Mouse (Mus musculus) natural killer cell, adult 2 months (primary cell): ENCODE measurements around the gene Cyp3a16.
"Not testable (repeated sequence)": the region's sequence is repeated elsewhere in the genome, so short reads cannot be mapped to it uniquely, and the experiment has no call there.

Source experiments
- DNase-seq, 2 experiments: peaks; one replicate each; pipeline ENCODE4 v3.0.0; 2022; ENCODE audit warnings: low spot score in 2 of 2

Gene Cyp3a16

DNA sequence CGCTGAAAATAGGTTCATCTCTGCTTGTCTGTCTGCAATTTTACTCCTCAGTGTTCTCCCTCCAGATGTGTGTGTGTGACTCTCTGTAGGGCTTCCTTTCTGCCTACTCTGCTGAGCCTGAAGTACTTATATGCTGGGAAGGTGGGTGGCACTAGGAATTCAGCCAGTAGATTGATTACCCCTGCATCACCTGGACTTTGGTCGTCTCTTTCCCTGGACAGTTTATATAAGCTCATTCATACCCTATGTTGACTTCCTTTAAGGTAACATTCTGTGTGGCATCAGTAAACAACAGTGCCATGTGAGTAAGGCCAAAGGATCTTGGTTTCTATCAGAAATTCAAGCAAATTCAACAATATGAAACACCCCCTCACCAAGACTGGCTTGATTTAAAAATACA is at the start of gene Cyp3a16:
Gene Cyp3a16, minus strand, starts transcription at position 101 of the 400 bp plus-strand sequence.
- DNase-seq: not testable (repeated sequence)

DNA sequence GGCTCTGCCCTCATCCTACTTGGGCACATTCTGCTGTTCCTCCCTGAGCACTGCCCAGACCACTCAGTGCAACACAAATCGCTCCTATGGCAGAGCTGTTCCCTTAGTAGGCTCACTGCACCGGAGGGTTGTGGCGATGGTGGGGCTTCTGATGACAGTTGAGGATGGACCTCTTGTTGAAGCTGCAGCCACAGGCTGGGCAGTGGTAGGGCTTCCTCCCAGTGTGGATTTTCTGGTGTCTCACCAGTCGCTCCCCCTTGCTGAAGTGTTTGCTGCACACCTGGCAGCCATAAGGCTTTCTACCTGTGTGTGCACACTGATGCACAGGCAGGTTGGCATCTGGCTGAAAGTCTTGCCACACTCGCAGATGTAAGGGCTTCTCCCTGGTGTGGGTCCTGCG is 20.8 kb upstream of the Cyp3a16 start:
- DNase-seq: no peak

DNA sequence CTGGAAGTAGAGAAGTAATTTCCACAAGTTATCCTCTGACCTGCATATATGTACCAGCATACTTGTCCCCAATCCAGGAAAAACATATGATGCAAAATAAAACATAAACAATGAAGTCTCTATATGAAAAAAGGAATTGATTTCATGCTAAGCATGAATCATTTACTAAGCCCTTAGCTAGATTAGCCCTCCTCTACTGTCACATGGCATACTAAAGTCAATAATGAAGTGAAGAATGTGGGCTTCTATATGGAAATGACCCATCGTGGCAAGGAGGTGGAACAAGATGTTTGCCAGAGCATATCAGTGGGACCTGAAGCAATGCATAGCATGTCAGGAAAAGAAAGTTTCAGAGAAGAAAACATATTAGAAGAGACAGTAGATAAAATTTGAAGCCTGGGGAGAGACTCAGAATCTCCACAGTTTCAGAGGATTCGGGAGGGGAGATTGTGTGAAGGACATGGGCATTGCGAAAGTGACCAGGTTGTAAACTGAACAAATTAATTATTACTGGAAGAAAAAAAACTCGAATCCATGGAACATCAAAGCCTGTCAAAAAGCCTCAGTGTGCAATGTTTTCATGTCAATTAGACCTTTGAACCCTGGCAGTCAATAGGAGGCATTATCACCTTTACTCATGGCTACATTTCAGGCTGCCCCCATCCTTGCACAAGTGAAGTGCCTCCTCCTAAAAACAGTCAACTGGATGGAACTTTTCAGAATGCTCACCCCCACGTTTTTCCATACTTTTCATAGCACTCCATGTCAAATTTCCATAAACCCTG is 5.0 kb downstream of the Cyp3a16 start:
- DNase-seq: no peak

DNA sequence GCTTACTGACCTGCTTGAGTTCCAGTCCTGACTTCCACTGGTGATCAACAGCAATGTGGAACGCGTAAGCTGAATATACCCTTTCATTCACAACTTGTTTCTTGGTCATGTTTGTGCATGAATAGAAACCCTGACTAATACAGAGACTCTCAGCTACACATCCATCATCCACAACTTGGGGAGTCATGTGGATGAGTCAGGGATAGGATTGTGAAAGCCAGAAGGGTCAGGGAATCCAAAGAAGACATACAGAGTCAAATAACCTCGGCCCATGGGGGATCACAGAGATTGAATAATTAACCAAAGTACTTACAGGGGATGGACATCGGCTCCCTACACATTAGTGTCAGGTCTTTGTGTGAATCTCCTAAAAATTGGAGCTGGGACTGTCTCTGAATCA is 7.2 kb downstream of the Cyp3a16 start:
- DNase-seq: no peak

DNA sequence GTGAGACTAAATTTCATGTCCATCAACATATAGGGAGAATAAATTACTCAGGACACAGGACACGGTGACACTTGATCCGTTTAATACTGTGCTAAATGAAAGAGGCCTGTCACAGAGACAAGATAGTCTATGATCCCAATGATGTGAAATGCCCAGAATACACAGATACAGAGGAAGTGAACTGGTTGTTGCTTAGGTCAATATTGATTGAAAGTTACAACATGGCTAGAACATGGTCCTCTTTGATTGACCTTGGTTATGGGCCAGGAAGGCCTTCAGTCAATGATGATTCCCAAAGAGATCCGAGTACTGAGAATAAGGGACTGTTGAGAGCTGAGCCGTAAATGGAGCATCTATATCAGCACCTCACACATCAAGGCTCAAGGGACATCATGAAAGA is 15.1 kb downstream of the Cyp3a16 start:
- no peak for DNase-seq

DNA sequence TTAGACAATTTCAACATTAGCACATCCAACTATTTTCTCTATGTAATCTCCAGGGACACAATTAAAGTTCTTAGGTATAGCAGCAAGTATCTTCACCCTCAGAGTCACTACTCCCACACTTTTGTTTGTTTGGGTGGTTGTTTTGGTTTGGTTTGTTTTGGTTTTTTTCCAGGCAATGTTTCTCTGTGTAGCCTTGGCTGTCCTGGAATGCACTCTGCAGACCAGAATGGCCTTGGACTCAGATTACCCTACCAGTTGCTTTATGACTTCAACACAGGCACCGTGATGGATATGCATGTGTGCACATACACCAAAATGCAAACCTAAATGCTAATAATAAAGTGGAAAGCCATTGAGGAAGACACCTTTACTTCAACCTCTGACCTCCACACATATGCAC is 35.8 kb downstream of the Cyp3a16 start:
- DNase-seq: no peak

DNA sequence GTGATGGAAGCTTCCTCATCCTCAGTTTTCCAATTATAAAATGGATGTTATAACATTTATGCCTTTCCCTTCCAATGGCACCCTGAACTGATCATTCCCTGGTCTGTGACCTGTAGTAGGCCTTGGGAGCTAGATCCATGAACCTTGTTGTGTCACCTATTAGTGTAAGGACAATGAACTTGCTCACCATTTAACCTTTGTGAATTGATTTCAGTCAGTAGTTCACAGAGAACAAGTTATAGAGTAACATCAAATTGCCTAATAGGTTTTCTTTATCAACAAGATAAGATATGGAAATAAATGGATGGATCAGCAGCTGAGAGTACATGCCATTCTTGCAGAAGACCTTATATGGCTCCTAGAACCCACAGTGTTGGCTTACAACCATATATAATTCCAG is 38.5 kb downstream of the Cyp3a16 start:
- no peak for DNase-seq

DNA sequence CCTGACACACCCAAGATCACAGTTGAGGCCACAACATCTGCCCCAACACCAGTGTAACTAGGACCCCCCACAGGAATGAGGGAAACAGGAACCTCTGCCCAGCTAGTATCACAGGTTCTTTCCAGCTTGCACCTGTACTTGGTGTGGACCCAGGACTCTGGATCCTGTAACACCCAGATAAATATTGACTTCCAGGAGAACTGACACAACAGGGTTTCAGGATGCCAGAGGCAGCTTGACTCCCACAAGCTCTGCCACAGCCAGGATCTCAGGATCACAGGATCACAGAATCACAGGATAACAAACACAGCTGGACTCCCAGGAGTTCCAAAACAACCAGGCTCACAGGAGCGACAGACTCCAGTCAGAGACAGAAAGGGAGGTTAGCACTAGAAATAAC is 47.2 kb downstream of the Cyp3a16 start:
- no peak for DNase-seq

DNA sequence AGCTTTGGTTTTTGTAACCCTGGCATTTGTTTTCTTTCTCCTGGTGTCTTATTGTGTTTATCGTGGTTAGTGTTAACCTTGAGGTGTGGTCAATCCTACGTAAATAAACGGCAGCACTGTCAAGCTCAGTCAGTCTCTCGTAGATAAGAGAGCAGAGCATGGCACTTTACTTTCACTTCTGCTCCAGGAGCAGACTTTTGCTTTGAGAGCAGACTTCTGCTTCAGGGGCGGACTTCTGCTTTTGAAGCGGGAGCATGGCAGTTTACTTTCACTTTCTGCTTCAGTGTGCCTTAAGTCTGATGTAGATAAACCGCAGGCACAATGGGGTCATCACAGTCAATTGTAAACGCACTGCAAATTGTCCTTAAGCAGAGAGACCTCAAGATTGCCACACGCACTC is 54.1 kb downstream of the Cyp3a16 start:
- DNase-seq: not testable (repeated sequence)
